Mouse (Mus musculus): ENCODE measurements at regions not wholly inside any gene's neighbourhood (a gene's known extent, or its start where the extent isn't known, plus 50 kb on each side); places are given as distances from the start of the nearest gene placed in this dataset.

DNA sequence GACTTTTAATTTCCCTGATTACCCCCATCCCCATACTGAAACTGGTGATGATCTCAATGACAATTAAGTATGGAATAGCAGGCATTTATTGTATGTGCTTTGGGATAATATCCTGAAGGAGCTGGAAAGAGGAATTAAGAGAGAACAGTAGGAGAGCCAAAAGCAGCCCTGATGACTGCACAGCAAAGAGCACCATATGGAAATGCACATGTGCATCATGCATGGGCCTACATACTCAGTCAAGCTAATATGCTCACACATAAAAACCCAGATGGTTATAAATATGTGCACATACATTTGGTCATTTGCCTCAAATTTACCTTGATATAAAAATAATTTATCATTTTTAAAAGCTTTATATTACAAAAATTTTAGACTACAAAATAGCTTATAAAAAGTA is 259.0 kb upstream of the Chrm3 start:
- TF ChIP-seq CTCF (IDR thresholded peaks at IDR 0.05; ENCODE audit: borderline replicate concordance, extremely low read depth, insufficient read depth, insufficient read length): no peak
- no peak for TF ChIP-seq POLR2A (IDR thresholded peaks at IDR 0.05; ENCODE audit: borderline replicate concordance, extremely low read depth, insufficient read depth, insufficient read length, poor library complexity, severe bottlenecking)

Measured in brain, embryonic 14.5 days (tissue).